Mouse (Mus musculus) adrenal gland, postnatal 14 days (tissue): ENCODE measurements at regions not wholly inside any gene's neighbourhood (a gene's known extent, or its start where the extent isn't known, plus 50 kb on each side); places are given as distances from the start of the nearest gene placed in this dataset.
"Not testable (repeated sequence)": the region's sequence is repeated elsewhere in the genome, so short reads cannot be mapped to it uniquely, and the experiment has no call there.

Experiments used
- DNase-seq: peaks from one replicate; pipeline ENCODE4 v3.0.0; 2021; ENCODE audit warnings: mixed read lengths

- DNase-seq = no peak
These were observed 52.3 kb upstream of the Gm10985 start for GRCm38 (mm10) chr3:53792541-53792940.

DNA sequence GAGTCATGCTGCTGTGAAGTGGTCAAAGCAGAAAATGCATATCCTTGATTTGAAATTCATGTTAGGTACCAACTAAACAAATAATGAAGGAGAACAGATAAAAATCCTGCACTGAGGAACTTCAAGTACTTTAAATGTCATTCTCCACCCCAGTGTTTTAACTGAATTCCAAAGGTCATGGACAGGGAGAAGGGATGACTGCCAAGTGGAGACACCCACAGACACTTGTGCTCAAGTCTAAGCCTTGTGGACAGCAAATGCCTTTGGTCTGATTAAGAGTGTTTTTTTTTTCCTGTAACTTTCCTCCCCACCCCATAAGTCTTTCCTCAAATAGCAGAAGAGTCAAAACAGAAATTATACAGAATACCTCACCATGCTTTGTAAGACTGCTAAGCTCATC is 55.2 kb upstream of the Gm10985 start:
- peak; percentile 58 for DNase-seq

DNA sequence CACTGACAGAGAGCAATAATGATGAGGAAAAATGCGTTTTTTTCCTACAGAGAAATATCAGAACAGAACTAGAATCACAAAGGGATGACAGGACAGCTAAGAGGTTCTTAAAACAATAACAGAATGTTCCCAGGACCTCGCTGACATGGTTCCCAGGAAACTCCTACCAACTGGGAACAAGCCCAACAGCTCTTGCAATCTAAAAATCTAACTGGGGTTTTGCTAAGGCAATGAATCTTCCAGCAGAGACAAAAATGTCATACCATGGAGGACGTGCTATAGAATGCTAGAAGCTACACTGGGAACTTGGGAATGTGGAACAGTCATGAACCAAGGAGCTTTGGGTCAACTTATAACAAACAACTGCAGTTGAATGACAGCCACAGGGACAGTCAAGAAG is 59.7 kb upstream of the Gm10985 start:
- DNase-seq = no peak

- no peak for DNase-seq
These were observed 68.2 kb upstream of the Gm10985 start for GRCm38 (mm10) chr3:53776668-53777067.

- DNase-seq = no peak
These were observed 77.3 kb upstream of the Gm10985 start for GRCm38 (mm10) chr3:53767601-53768000.

- no peak for DNase-seq
These were observed 80.9 kb upstream of the Gm10985 start for GRCm38 (mm10) chr3:53763981-53764380.

- DNase-seq = no peak
These were observed 83.3 kb upstream of the Gm10985 start for GRCm38 (mm10) chr3:53761514-53762075.

DNA sequence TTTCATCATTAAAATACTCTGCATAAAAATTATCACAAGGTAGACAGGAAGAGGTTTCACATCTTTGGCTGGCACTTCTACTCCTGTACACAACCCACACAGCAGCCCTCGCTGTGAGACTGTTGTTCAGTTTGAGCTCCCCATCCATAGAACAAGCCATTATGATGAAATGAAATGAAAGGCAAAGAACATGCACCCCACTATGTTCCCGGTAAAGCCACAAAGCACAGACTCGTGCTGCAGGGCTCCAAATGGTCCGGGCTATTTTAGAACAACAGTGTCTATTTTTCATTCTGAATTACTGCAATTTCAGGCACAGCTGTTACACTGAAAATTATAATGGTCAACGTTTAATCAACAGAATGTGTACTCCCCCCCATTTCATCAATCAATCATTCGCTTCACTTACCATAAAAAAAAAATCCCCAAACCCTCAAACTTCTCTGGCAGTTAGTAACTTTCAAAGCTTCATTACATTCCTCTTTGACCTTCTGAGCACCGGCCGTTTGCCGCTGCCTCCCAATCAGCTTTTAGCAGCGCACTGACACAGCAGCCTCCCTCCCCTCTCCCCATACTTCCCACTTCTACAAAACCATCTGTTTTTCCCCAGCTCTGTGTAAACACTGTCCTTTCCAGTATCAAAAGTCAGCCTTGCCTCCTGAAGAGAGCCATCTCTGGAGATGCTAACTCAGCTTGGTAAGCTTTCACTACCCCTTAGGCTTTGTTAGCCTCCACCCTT is 88.6 kb upstream of the Gm10985 start:
- DNase-seq = no peak

- DNase-seq = no peak
These were observed 80.0 kb upstream of the Frem2 start for GRCm38 (mm10) chr3:53737161-53737560.

GRCm38 (mm10) chr3:53735607-53736006 is 78.5 kb upstream of the Frem2 start:
- not testable (repeated sequence) for DNase-seq

DNA sequence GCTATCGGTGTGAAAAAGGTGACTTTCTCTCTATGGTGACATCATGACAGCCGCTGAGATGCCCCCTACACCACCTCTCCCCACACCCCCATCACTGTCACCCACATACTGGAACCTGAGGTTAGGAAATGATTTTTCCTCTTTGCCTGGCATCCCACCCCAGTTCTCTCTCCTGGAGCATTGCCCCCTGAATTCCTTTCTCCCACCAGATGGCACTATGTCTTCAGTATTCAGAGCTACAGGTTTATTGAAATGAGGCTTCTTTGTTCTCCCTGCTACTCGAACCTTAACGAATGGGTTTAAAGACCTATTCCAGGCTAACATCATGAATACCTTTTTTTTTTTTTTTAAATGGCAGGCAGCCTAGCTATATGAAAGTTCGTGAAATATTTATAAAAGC is 78.0 kb upstream of the Frem2 start:
- peak; percentile 27 for DNase-seq

- no peak for DNase-seq
These were observed 73.3 kb upstream of the Frem2 start for GRCm38 (mm10) chr3:53730440-53730839.

GRCm38 (mm10) chr3:53729810-53730209 is 72.7 kb upstream of the Frem2 start:
- peak; percentile 60 for DNase-seq

GRCm38 (mm10) chr3:53729131-53729530 is 72.0 kb upstream of the Frem2 start:
- DNase-seq = no peak

DNA sequence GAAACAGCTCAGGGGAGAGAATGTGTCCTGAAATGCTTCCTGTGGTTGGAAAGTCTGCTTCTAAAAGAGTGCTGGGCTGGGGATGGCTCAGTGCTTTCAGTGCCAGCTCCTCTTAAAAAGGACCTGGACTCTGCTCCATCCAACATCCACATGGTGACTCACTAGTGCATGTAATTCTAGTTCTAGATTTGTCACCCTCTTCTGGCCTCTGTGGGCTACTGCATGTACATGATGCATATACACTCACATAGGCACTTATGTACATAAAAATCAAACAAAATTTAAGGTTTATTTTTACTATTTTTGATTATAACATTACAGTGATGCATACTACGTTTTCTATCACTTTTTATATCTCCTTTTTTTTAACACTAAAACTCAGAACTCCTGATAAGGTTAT is 70.6 kb upstream of the Frem2 start:
- DNase-seq = no peak

DNA sequence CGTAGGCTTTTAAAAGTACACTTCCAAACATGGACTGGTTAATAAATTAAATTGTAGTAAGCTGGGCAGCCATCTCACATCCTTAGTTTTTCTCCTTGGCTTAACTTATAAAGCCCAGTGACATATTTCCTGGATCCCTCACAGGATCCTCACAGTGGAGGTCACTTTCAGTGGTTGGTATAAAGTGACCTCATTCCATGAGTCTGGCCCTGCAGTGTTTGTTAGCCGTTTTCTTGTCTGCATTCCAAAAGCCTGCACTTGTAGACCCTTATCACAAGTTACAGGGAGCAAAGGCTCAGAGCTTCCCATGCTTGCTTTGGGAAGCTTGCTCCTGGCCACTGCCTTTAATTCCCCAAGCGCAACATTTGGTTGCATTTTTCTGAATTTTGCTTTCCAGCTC is 49.9 kb upstream of the Frem2 start:
- no peak for DNase-seq
